Mouse (Mus musculus): ENCODE measurements around the gene Mcoln3. TPM values are rescaled to one million over a fixed set of nuclear protein-coding genes. Genes with fewer than 3 reads are reported as not detected.

Gene Mcoln3
- polyA plus RNA-seq (2014; fragmentation: Illumina TruSeq; extraction: RNeasy Lipid Tissue Mini Kit (QIAGEN cat#74804); ENCODE audit: low read depth, low replicate concordance), result 22.6 TPM

DNA sequence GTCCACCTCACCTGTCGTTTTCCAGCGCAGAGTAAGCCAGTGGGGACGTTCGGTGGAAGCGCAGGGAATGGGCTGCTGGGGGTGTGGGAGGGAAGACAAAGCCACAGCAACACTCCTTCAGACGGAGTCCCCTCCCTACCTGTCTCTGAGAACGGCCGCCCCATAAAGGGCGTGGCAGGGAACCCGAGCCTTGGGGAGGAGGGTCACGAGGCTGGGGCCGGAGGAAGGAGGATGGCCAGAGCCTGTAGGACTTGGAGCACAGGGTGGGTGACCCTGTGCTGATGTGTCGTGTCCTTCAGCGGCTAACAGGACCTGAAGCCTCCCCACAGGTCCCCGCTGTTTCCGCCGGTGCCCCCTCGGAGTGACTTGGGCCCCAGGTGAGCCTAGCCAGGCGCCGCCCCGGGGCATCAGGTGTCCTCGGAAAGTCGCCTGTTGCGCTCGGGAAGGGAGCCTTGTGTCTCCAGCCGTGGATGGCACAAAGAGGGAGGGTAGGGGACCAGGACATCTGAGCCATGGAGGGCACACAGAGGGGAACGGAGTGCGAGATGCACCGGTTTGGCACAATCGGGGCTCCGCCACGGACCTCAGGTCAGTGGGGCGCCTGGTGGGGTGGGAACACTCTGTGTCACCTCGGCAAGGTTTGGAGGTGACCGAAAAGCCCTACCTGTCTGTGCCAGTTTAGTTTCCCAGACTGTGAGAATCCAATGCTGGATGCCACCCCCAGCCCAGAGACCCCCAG lies at the start of gene Mcoln3:
Gene Mcoln3, plus strand, starts transcription at position 193 of the 739 bp plus-strand sequence.

DNA sequence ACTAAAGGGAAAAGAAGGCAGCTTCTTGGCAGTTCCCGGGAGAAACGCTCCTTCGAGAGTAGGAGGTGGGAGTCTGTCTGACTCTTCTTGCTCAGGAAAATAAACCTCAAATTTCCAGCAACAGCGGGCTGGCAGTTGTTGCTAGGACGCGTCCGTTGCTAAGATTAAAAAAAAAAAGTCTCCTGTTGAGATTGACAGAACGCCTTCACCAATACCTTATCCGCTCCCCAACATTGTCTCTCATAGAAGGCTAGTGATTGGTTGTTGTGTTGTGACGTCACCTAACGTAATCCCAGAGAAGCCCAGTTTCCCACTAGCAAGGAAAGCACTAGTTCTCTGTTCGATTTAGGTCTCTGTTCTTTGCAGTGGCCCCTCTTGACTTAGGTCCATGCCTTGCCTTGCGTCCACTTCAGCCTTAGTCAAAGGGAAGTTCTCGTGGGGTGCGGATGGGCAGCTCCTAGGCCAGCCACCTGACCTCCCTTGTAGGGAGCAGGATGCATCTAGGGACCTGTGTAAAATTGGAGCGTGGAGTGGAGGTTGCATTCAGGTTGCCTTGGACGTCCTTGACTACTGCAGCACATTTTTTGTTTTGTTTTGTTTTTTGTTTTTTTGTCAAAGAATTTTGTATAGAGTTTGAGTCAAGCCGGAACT lies 9.2 kb upstream of the Mcoln3 start, which contains the start of gene Wdr63:
Gene Wdr63, minus strand, starts transcription at position 210 of the 651 bp plus-strand sequence.

DNA sequence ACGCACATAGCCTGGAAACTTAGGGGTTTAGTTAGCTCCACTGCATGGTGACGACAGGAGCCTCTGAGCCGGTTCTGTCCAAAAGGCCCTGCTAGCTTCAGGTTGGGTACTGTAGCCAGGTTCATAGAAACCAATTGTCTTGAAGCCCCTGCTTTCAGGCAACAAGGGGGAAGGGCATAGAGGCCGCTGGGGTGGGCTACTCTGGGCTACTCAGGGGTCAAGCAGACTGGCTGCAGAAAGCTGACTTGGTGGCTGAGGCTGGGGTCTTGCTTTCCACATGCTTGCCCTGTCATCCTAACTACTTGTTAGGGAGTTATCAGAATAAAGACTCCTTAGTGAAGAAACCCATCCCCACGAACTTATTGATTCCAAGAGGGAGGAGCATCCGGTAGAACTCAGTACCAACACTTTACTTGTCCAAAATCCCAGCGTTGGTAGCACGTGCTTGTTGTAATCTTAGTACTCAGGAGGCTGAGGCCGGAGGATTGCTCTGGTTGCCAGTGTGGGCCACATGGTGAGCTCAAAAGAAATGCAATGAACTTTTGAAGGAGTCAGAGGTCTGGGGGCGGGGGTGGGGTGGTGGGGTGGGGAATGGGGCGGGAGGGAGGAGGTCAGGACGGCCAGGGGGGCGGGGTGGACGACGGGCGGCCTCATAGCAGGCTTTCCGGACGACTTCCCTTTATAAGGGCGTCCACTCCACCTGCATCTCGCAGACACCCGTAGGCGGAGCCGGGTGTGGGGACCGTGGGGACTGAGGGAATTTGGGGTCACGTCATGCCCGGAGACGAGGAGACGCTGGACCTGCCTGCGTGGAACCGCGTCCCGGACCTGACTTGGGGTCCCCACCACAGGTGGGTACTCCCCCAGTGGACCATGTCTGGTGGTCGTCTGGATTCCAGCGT lies 32.2 kb downstream of the Mcoln3 start, which contains the start of gene Mcoln2:
Gene Mcoln2, plus strand, starts transcription at position 678 of the 902 bp plus-strand sequence.

Other genes with a start within 250 kb of the Mcoln3 start
- 15.2 TPM for gene Bcl10, start 194.6 kb upstream of the Mcoln3 start, polyA plus RNA-seq (2014; fragmentation: Illumina TruSeq; extraction: RNeasy Lipid Tissue Mini Kit (QIAGEN cat#74804); ENCODE audit: low read depth, low replicate concordance)
- 63.8 TPM for gene 2410004B18Rik, start 179.4 kb upstream of the Mcoln3 start, polyA plus RNA-seq (2014; fragmentation: Illumina TruSeq; extraction: RNeasy Lipid Tissue Mini Kit (QIAGEN cat#74804); ENCODE audit: low read depth, low replicate concordance)
- gene Syde2, start 129.6 kb upstream of the Mcoln3 start, polyA plus RNA-seq (2014; fragmentation: Illumina TruSeq; extraction: RNeasy Lipid Tissue Mini Kit (QIAGEN cat#74804); ENCODE audit: low read depth, low replicate concordance), result 14.0 TPM
- gene Wdr63, start 9.3 kb upstream of the Mcoln3 start, polyA plus RNA-seq (2014; fragmentation: Illumina TruSeq; extraction: RNeasy Lipid Tissue Mini Kit (QIAGEN cat#74804); ENCODE audit: low read depth, low replicate concordance), result not detected
- gene Mcoln2, start 32.4 kb downstream of the Mcoln3 start, polyA plus RNA-seq (2014; fragmentation: Illumina TruSeq; extraction: RNeasy Lipid Tissue Mini Kit (QIAGEN cat#74804); ENCODE audit: low read depth, low replicate concordance), result 8.8 TPM
- gene Lpar3, start 103.5 kb downstream of the Mcoln3 start, polyA plus RNA-seq (2014; fragmentation: Illumina TruSeq; extraction: RNeasy Lipid Tissue Mini Kit (QIAGEN cat#74804); ENCODE audit: low read depth, low replicate concordance), result 26.0 TPM